Mouse (Mus musculus): ENCODE data around the gene Btbd2. TPM values are rescaled to one million over a fixed set of nuclear protein-coding genes. Genes with fewer than 3 reads are reported as not detected.

Btbd2 gene
- polyA plus RNA-seq, 1 experiment, result 49.5 TPM

DNA sequence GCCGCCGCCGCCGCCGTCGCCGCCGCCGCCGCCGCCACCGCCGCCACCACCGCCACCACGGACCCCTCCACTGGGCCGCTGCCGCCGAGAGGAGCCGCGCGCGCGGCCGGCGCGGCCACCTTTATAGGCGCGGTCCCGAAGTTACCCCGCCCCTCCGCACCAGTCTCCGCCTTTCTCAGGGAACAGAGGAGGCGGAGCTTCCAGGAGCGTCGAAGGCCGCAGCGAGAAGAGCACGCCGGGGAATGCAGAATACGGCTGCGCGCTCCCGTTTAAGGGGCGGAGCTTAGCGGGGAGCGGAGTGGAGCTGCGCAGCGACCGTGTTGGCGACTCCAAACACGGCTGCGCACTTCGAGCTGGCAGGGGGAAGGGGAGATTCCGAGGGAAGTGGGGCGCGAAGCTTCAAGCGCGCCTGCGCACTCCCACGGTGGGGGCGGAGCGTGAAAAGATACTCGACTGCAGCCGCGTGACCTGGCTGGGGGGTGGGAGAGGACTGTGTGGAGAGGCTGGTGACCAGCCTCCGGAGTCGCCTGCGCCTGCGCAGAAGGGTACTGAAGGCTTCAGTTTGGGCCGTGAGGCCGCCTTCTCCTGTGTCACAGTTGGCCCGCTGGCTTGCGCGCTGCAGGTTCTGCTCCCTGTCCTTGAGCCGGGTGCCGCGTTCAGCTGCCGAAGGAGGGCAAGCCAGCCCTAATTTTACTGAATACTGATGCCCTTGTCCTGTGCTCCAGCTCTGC is 19.5 kb upstream of the Btbd2 start:
- peak; percentile 99 to 100 for DNase-seq (ENCODE audit: low read depth in 1 of 2, low spot score in 2 of 2)
- H3K36me3 ChIP-seq (ENCODE audit: control insufficient read depth, insufficient read depth, low read length), result peaks cover 24% of the 10 kb centered on the region
- H3K27ac ChIP-seq (ENCODE audit: insufficient read depth, low read length), result peak overlapping the region; percentile 98
- TF ChIP-seq POLR2A (IDR thresholded peaks at IDR 0.05; ENCODE audit: low read depth, low read length) (peak; percentile 99), CTCF (IDR thresholded peaks at IDR 0.05; ENCODE audit: extremely low read depth, insufficient read depth, insufficient read length, insufficient replicate concordance) (no peak)
- WGBS, result under 1% methylated on average over 66 of the region's 78 CpGs
- H3K27me3 ChIP-seq (ENCODE audit: control insufficient read depth, insufficient read depth, low read length), result no peaks in the 10 kb centered on the region
- peaks cover 67% of the 10 kb centered on the region for H3K4me1 ChIP-seq (ENCODE audit: control insufficient read depth, insufficient read depth, insufficient read length)
- H3K4me3 ChIP-seq (ENCODE audit: extremely low read depth, insufficient read depth, insufficient read length), result peak overlapping the region; percentile 82

DNA sequence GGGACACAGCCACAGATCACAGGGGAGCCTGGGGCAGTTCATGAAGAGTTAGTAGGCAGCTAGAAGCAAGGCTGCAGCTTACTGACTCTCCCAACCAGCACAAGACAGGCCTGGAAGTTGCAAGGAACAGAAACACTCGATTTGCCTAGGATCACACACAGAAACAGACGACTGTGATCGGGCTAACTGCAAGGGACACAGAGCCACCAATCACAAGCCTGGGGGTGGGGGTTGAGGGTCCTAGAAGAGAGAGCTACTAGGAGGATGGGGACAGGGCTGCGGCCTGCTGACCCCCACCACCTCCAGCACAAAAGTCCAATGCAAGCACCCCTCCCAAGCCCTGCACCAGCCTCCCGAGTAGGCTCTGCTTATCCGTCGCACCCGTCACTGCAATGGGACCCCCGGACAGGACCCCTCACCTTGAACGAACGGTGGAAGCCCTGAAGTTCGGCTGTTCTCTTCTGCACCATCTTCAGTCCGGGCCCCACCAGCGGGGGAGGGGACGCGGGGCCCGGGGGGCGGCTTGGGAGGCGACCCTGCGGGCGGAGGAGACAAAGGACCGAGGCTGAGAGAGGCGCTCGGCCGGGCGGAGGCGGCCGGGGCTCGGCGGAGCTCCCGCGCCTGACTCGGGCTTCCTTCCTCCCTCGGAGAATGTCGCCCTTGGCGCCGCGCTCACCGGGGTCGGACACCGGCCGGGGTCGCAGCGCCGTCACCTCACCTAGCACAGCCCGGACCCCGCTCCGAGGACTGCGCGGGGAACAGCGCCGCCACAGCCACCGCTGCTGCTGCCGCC is 18.7 kb upstream of the Btbd2 start:
- Histone ChIP-seq H3K27ac (ENCODE audit: insufficient read depth, low read length) (peak overlapping the region; percentile 56), H3K36me3 (ENCODE audit: control insufficient read depth, insufficient read depth, low read length) (peaks cover 30% of the 10 kb centered on the region), H3K4me3 (ENCODE audit: extremely low read depth, insufficient read depth, insufficient read length) (peak overlapping the region; percentile 82), H3K4me1 (ENCODE audit: control insufficient read depth, insufficient read depth, insufficient read length) (peaks cover 66% of the 10 kb centered on the region), H3K27me3 (ENCODE audit: control insufficient read depth, insufficient read depth, low read length) (no peaks in the 10 kb centered on the region)
- TF ChIP-seq POLR2A (IDR thresholded peaks at IDR 0.05; ENCODE audit: low read depth, low read length) (no peak), CTCF (IDR thresholded peaks at IDR 0.05; ENCODE audit: extremely low read depth, insufficient read depth, insufficient read length, insufficient replicate concordance) (no peak)
- WGBS, result under 1% methylated on average over 45 of the region's 54 CpGs
- no peak for DNase-seq (ENCODE audit: low read depth in 1 of 2, low spot score in 2 of 2)

DNA sequence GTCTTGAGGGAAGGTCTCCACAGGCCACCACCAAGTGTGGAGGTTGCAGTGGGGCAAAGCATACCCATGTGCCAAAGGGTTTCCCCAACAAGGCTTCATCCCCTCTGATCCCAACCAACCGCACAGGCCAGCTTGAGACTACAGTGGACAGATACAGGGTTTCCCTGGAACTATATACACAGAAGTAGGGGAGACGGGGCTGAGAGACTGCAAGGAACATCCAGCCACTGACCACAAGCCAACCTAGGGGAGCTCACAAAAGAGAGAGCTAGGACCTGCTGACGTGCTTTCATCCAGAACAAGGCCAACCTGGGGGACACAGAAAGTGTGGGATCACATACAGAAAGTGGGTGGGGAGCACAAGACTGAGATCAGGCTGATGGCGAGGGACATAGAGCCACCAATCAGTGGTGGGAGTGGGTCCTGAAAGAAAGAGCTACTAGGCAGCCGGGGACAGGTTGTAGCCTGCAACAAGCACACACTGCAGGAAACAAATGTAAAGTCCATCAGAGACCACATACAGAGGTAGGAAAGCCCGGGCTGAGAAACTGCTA is 18.1 kb upstream of the Btbd2 start:
- Histone ChIP-seq H3K27me3 (ENCODE audit: control insufficient read depth, insufficient read depth, low read length) (no peaks in the 10 kb centered on the region), H3K36me3 (ENCODE audit: control insufficient read depth, insufficient read depth, low read length) (peaks cover 36% of the 10 kb centered on the region), H3K4me3 (ENCODE audit: extremely low read depth, insufficient read depth, insufficient read length) (peak overlapping the region; percentile 82), H3K4me1 (ENCODE audit: control insufficient read depth, insufficient read depth, insufficient read length) (peaks cover 65% of the 10 kb centered on the region), H3K27ac (ENCODE audit: insufficient read depth, low read length) (peak overlapping the region; percentile 56)
- no peak for DNase-seq (ENCODE audit: low read depth in 1 of 2, low spot score in 2 of 2)
- 4% methylated on average over 6 of the region's 6 CpGs for WGBS
- TF ChIP-seq CTCF (IDR thresholded peaks at IDR 0.05; ENCODE audit: extremely low read depth, insufficient read depth, insufficient read length, insufficient replicate concordance) (no peak), POLR2A (IDR thresholded peaks at IDR 0.05; ENCODE audit: low read depth, low read length) (no peak)

DNA sequence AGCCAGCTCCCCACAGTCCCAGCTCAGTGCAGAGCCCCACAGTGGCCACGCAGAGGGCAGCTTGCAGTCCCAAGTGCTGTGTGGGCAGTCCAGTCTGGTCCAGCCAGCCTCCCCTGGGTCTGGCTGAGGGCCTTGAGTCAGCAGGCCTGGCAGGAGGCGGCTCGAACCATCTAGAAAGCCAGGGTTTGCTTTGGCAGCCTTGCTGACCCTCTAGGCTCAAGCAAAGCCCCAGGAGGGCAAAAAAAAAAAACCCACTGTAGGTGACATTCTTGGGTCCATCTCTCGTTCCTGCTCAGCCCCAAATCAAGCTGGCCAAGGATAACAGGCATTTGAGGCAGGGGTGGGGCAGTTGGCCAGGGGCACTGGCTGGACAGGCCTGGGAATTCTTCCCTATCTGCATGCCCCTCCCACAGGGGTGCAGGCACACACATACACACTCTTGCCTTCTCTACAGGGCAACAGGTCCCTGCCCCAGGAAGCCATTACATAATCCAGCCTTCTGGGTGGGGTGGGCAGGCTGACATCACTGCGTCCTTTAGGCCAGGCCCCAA is 17.4 kb upstream of the Btbd2 start:
- Histone ChIP-seq H3K36me3 (ENCODE audit: control insufficient read depth, insufficient read depth, low read length) (peaks cover 43% of the 10 kb centered on the region), H3K27ac (ENCODE audit: insufficient read depth, low read length) (peak overlapping the region; percentile 56; the same call in 1 of the 2 replicates), H3K27me3 (ENCODE audit: control insufficient read depth, insufficient read depth, low read length) (no peaks in the 10 kb centered on the region), H3K4me3 (ENCODE audit: extremely low read depth, insufficient read depth, insufficient read length) (peak overlapping the region; percentile 82; the same call in 1 of the 2 replicates), H3K4me1 (ENCODE audit: control insufficient read depth, insufficient read depth, insufficient read length) (peaks cover 63% of the 10 kb centered on the region)
- WGBS, result 34% methylated on average over 5 of the region's 5 CpGs
- no peak for TF ChIP-seq CTCF (IDR thresholded peaks at IDR 0.05; ENCODE audit: extremely low read depth, insufficient read depth, insufficient read length, insufficient replicate concordance)
- TF ChIP-seq POLR2A (IDR thresholded peaks at IDR 0.05; ENCODE audit: low read depth, low read length), result no peak
- DNase-seq (ENCODE audit: low read depth in 1 of 2, low spot score in 2 of 2), result no peak

DNA sequence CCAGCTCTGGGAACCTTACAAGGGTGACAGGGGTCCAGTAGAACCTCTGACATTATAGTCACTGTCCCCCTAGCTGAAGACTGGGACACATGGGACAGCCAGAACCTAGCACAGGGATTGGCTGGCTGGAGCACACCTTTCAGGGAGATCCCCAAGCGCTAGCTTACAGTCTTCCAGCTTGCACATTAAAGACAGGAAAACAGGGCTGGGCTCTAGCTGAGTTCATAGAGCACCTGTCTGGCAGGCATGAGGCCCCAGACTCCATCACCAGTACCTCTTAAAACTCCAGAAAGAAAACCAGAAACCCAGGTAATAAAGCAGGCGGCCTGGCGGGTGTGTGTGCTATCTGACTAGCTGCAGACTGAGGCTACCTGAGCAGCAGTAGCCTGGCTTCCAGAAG is 16.8 kb upstream of the Btbd2 start:
- Histone ChIP-seq H3K36me3 (ENCODE audit: control insufficient read depth, insufficient read depth, low read length) (peaks cover 48% of the 10 kb centered on the region), H3K27me3 (ENCODE audit: control insufficient read depth, insufficient read depth, low read length) (no peaks in the 10 kb centered on the region), H3K4me1 (ENCODE audit: control insufficient read depth, insufficient read depth, insufficient read length) (peaks cover 62% of the 10 kb centered on the region), H3K4me3 (ENCODE audit: extremely low read depth, insufficient read depth, insufficient read length) (no peak overlapping the region), H3K27ac (ENCODE audit: insufficient read depth, low read length) (0 out of 2 replicates have a peak overlapping the region, but pooled peaks have one; percentile 56)
- TF ChIP-seq POLR2A (IDR thresholded peaks at IDR 0.05; ENCODE audit: low read depth, low read length), result no peak
- no peak for TF ChIP-seq CTCF (IDR thresholded peaks at IDR 0.05; ENCODE audit: extremely low read depth, insufficient read depth, insufficient read length, insufficient replicate concordance)
- DNase-seq (ENCODE audit: low read depth in 1 of 2, low spot score in 2 of 2), result no peak
- WGBS, result 76% methylated on average over 3 of the region's 3 CpGs

DNA sequence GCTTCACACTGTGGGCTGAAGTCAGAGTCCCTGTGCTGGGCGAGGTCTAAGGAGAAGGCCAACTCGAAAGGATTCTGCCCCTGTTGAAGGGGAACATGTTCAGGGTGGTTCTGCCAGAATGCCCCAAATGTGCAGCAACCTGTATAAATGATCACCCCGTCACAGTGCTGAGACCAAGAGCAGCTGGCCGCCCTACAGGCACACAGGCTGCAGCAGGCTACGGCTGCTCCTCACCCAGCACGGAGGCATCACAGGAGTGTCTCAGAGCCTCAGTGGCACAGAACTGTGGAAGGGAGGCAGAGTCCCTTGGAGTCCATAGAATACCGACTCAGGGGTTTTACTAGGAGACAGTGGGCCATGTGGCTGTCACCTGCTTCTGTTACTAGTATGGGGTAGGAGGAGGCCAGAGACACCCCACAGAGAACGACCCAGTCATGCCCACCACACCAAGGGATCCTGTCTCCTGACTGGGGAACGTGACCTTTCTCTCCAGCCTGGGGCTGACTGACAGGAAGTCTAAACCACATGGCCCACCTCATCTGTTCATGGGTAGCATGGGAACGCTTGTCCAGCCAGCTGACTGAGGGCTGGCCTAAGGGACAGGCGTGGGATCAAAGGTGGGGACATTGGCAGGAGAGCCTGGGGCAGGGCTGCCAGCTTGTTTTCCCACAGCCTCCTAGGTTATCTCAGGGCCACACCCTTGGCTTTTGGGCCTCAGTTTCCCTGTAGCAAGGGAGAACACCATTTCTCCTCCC is 15.2 kb upstream of the Btbd2 start:
- Histone ChIP-seq H3K27ac (ENCODE audit: insufficient read depth, low read length) (no peak overlapping the region), H3K27me3 (ENCODE audit: control insufficient read depth, insufficient read depth, low read length) (no peaks in the 10 kb centered on the region), H3K4me3 (ENCODE audit: extremely low read depth, insufficient read depth, insufficient read length) (no peak overlapping the region), H3K36me3 (ENCODE audit: control insufficient read depth, insufficient read depth, low read length) (peaks cover 64% of the 10 kb centered on the region), H3K4me1 (ENCODE audit: control insufficient read depth, insufficient read depth, insufficient read length) (peaks cover 51% of the 10 kb centered on the region)
- TF ChIP-seq CTCF (IDR thresholded peaks at IDR 0.05; ENCODE audit: extremely low read depth, insufficient read depth, insufficient read length, insufficient replicate concordance) (no peak), POLR2A (IDR thresholded peaks at IDR 0.05; ENCODE audit: low read depth, low read length) (no peak)
- 68% methylated on average over 11 of the region's 11 CpGs for WGBS
- DNase-seq (ENCODE audit: low read depth in 1 of 2, low spot score in 2 of 2), result no peak
